In genomic region chr14:7105124-7105802, GRCm38 (mm10) we compare ENCODE assay signal across 9 mouse cellular contexts. TPM values are rescaled to one million over a fixed set of nuclear protein-coding genes. Genes with fewer than 3 reads are reported as not detected.
DNase-seq lines count a peak whose midpoint lies in the region; ATAC-seq and TF ChIP-seq lines count a peak whose summit lies in the region.
"Not testable (repeated sequence)": the region's sequence is repeated elsewhere in the genome, so short reads cannot be mapped to it uniquely, and the experiment has no call there.
"Had no signal": no experiment of that assay in that cellular context is flagged by ENCODE, and none has a peak within 500 bp of the region (broad histone marks: within the 10 kb centered on the region; RNA-seq: fewer than 3 reads in every experiment).

No protein-coding gene starts in this region.

- H3K27ac ChIP-seq in hindbrain, embryonic 11.5 days (ENCODE audit: low read depth, low read length), result 0 out of 2 replicates have a peak overlapping the region, but pooled peaks have one; percentile 58
- not testable (repeated sequence) for H3K27ac ChIP-seq in layer of hippocampus, adult 2 months; liver, embryonic 13.5 days
- H3K27ac ChIP-seq in neural tube, embryonic 12.5 days, result peak overlapping the region; percentile 64; the same call in 1 of the 2 replicates

- peak overlapping the region; percentile 54; the same call in 1 of the 2 replicates for H3K9ac ChIP-seq in hindbrain, embryonic 11.5 days (ENCODE audit: low read depth, low read length)
- not testable (repeated sequence) for H3K9ac ChIP-seq in liver, embryonic 13.5 days
- peak overlapping the region; percentile 70 for H3K9ac ChIP-seq in neural tube, embryonic 12.5 days

- DNase-seq in ES-CJ7 (ENCODE audit: low read depth, low spot score), result peak; percentile 1
- peak; percentile 30 for DNase-seq in embryo, embryonic 10 days (ENCODE audit: low spot score)
- peak; percentile 0 to 12 for DNase-seq in frontal cortex, postnatal 36 days (ENCODE audit: low spot score in 2 of 2)
- DNase-seq in hindbrain, embryonic 11.5 days (ENCODE audit: low spot score), result peak; percentile 45
- peak; percentile 0 to 8 for DNase-seq in layer of hippocampus, adult 2 months (ENCODE audit: low spot score in 2 of 2)
- not testable (repeated sequence) for DNase-seq in liver, embryonic 13.5 days
- DNase-seq in testis, postnatal 10 days (ENCODE audit: low spot score), result peak; percentile 30

- TF ChIP-seq CTCF in layer of hippocampus, adult 2 months (conservative IDR thresholded peaks at IDR 0.05), result not testable (repeated sequence)

- 0% methylated on average over 5 of the region's 54 CpGs for WGBS in hindbrain, embryonic 11.5 days
- WGBS in liver, embryonic 13.5 days (ENCODE audit: insufficient replicate concordance), result 0% methylated on average over 9 of the region's 54 CpGs
- 0% methylated on average over 10 of the region's 54 CpGs for WGBS in neural tube, embryonic 12.5 days

- not testable (repeated sequence) for H3K9me3 ChIP-seq in hindbrain, embryonic 11.5 days (ENCODE audit: control insufficient read depth, low read length); liver, embryonic 13.5 days (replicated peaks); neural tube, embryonic 12.5 days

- H3K27me3 ChIP-seq in hindbrain, embryonic 11.5 days (ENCODE audit: control insufficient read depth, insufficient read depth, low read length); liver, embryonic 13.5 days; neural tube, embryonic 12.5 days (replicated peaks): not testable (repeated sequence)

- peak; percentile 78 for ATAC-seq in hindbrain, embryonic 11.5 days (ENCODE audit: low FRiP score)
- not testable (repeated sequence) for ATAC-seq in liver, embryonic 13.5 days (ENCODE audit: low read depth)
- peak; percentile 68; the same call in 1 of the 2 replicates for ATAC-seq in neural tube, embryonic 12.5 days (ENCODE audit: low FRiP score, low read depth)

- not testable (repeated sequence) for H3K4me1 ChIP-seq in hindbrain, embryonic 11.5 days (replicated peaks; ENCODE audit: control insufficient read depth, insufficient read depth, low read length); liver, embryonic 13.5 days (replicated peaks); neural tube, embryonic 12.5 days

- H3K4me3 ChIP-seq in hindbrain, embryonic 11.5 days (ENCODE audit: low read depth, low read length), result peak overlapping the region; percentile 39
- not testable (repeated sequence) for H3K4me3 ChIP-seq in layer of hippocampus, adult 2 months
- peak overlapping the region; percentile 36 for H3K4me3 ChIP-seq in liver, embryonic 13.5 days (replicated peaks)
- H3K4me3 ChIP-seq in neural tube, embryonic 12.5 days, result peak overlapping the region; percentile 50

- not testable (repeated sequence) for H3K36me3 ChIP-seq in hindbrain, embryonic 11.5 days (ENCODE audit: control insufficient read depth, insufficient read depth, low read length); liver, embryonic 13.5 days; neural tube, embryonic 12.5 days

- H3K4me2 ChIP-seq in hindbrain, embryonic 11.5 days (replicated peaks; ENCODE audit: low read depth, low read length), result peak overlapping the region; percentile 37
- H3K4me2 ChIP-seq in liver, embryonic 13.5 days, result peak overlapping the region; percentile 48
- peak overlapping the region; percentile 59 for H3K4me2 ChIP-seq in neural tube, embryonic 12.5 days (replicated peaks)

RNA-seq across cellular contexts. Expression of gene Gm3696, which starts 4.8 kb away (rescaled TPM):
- 2.9 and 3.3 TPM in 2 replicates for polyA plus RNA-seq in hindbrain, embryonic 11.5 days (2014; fragmentation: Nextera tagmentation; extraction: Ambion mirVana)
- total RNA-seq in layer of hippocampus, adult 2 months (2021), result 1 to 10 TPM; 3.1 to 3.4 TPM
- polyA plus RNA-seq in liver, embryonic 13.5 days (2015; fragmentation: Nextera tagmentation; extraction: Ambion mirVana), result 0.10 and 0.12 TPM in 2 replicates
- 3.8 and 4.1 TPM in 2 replicates for polyA plus RNA-seq in neural tube, embryonic 12.5 days (2016; fragmentation: Nextera tagmentation; extraction: Ambion mirVana)

RNA-seq across cellular contexts. Expression of gene Gm6676, which starts 19.9 kb away (rescaled TPM):
- polyA plus RNA-seq in hindbrain, embryonic 11.5 days (2014; fragmentation: Nextera tagmentation; extraction: Ambion mirVana), result not detected in 2 replicates
- not detected for total RNA-seq in layer of hippocampus, adult 2 months (2021)
- not detected in 2 replicates for polyA plus RNA-seq in liver, embryonic 13.5 days (2015; fragmentation: Nextera tagmentation; extraction: Ambion mirVana)
- not detected in 2 replicates for polyA plus RNA-seq in neural tube, embryonic 12.5 days (2016; fragmentation: Nextera tagmentation; extraction: Ambion mirVana)
- total RNA-seq: adrenal gland, postnatal 36 days had no signal
